Mouse (Mus musculus): ENCODE measurements at regions not wholly inside any gene's neighbourhood (a gene's known extent, or its start where the extent isn't known, plus 50 kb on each side); places are given as distances from the start of the nearest gene placed in this dataset.

DNA sequence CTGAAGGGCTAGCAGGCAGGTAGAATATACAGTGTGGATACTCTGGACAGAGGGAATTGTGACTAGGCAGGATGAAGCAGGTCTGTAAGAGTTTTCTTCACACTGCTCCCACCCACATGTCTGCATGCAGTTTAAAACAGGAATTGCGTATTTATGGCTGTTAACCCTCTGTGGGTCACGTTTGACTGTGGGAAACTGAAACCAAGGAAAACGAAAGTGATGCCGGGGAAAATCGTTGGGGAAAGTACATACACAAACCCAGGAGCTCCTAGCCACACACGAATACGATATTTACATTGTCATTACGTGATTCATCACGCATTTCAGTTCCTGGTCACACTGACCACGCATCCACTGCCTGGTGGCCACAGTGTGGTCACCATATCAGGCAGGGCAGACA lies 170.6 kb upstream of the Spdye4c start:
- TF ChIP-seq POLR2A (IDR thresholded peaks at IDR 0.05; ENCODE audit: low read depth, low read length) (no peak), CTCF (IDR thresholded peaks at IDR 0.05; ENCODE audit: extremely low read depth, insufficient read length, insufficient replicate concordance, low read depth, low read length) (no peak)

All from small intestine, adult 2 months (tissue).